Mouse (Mus musculus) ES-CJ7 (cell line): Measurements from ENCODE around the gene Gm8108.
"Not testable (repeated sequence)": the region's sequence is repeated elsewhere in the genome, so short reads cannot be mapped to it uniquely, and the experiment has no call there.

Source experiments
- DNase-seq: peaks from one replicate; pipeline ENCODE4 v3.0.0; 2011; ENCODE audit warnings: low read depth, low spot score

Gene Gm8108

GRCm38 (mm10) chr14:4110426-4110825 is at the start of gene Gm8108:
Gm8108 (plus strand) TSS chr14:4110526.
- peak; percentile 2 for DNase-seq

GRCm38 (mm10) chr14:4083820-4084219 is 26.5 kb upstream of the Gm8108 start, which contains the start of gene Gm3115:
Gm3115 (plus strand) TSS chr14:4084120.
- DNase-seq, result not testable (repeated sequence)

DNA sequence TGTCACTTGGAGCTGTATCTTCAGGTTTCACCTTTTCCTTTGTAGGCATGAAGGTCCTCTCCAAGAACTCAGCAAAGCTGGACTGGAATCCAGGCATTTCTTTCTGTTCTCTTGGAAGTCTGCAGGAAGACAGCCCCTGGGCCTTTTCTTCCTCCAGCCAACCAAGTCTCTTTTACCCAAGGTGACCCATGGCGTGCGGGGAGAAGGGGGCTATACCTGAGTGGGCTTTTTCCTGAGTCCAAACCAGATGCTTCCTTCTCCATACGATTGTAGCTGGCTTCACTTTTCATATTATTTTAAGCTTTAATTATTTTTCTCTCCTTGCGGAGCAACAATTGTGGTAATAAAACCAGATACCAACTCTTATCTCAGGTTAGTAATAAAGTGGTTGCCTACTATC is 31.3 kb downstream of the Gm8108 start:
- not testable (repeated sequence) for DNase-seq

DNA sequence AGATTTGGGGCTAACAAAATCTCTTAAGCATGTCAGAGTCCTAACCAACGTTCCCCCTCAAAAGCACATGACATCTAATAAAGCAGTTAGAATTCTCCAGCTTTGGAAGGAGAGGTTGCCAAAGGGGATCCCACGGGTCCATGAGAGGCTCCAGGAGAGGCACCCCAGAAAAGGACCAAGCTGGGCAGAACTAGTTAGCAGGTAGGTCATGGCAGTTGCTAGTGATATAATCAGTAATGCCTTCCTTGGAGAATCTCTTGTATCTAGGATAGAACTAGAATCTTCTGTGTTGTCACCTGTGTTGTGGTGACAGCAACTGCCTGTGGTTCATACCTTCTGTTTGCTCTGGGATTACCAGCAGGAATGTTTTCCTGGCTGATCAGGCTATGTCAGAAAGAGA is 54.4 kb downstream of the Gm8108 start, which contains the start of gene Gm3127:
Gene Gm3127 (plus strand): TSS at position 301 of the 400 bp plus-strand sequence.
- DNase-seq, result not testable (repeated sequence)

- DNase-seq, result peak; percentile 1
Observed at GRCm38 (mm10) chr14:4182030-4182429, 71.7 kb downstream of the Gm8108 start.
